Mouse (Mus musculus) kidney, embryonic 14.5 days (tissue): ENCODE data around the gene Gm11037. TPM values are rescaled to one million over a fixed set of nuclear protein-coding genes. Genes with fewer than 3 reads are reported as not detected.

Source experiments
- ATAC-seq: fragments of 200-750 bp; cut with Nextera tagmentation; 2 replicates; pipeline ENCODE4 v1.8.0; 2017; ENCODE audit warnings: moderate number of reproducible peaks, mild to moderate bottlenecking, moderate TSS enrichment, moderate library complexity; ENCODE audit not compliant: low FRiP score, low TSS enrichment
- H3K27ac ChIP-seq: fragments of 300-500 bp; sonication (generic); 2 replicates; pipeline ENCODE4 v1.5.1; 2014; ENCODE audit warnings: low read depth, mild to moderate bottlenecking, low read length, moderate library complexity, mixed read lengths
- H3K27me3 ChIP-seq: fragments of 300-500 bp; sonication (generic); 2 replicates; pipeline ENCODE4 v1.6.1; 2014; ENCODE audit warnings: mild to moderate bottlenecking, low read length; ENCODE audit not compliant: control insufficient read depth, insufficient read depth
- H3K36me3 ChIP-seq: fragments of 300-500 bp; sonication (generic); 2 replicates; pipeline ENCODE4 v1.6.1; 2014; ENCODE audit warnings: low read length, mixed read lengths; ENCODE audit not compliant: control insufficient read depth, insufficient read depth
- H3K4me1 ChIP-seq: fragments of 300-500 bp; sonication (generic); 2 replicates; pipeline ENCODE4 v1.6.1; 2014; ENCODE audit warnings: low read length, mixed read lengths; ENCODE audit not compliant: control insufficient read depth, insufficient read depth
- H3K4me2 ChIP-seq: fragments of 300-500 bp; sonication (generic); replicated peaks from 2 replicates; pipeline ENCODE4 v1.6.1; 2014; ENCODE audit warnings: low read depth, mild to moderate bottlenecking, low read length
- H3K4me3 ChIP-seq: fragments of 300-500 bp; sonication (generic); 2 replicates; pipeline ENCODE4 v1.5.1; 2014; ENCODE audit warnings: mild to moderate bottlenecking, low read length
- H3K9ac ChIP-seq: fragments of 300-500 bp; sonication (generic); 2 replicates; pipeline ENCODE4 v1.6.1; 2014; ENCODE audit warnings: low read depth, mild to moderate bottlenecking, low read length, moderate library complexity
- H3K9me3 ChIP-seq: fragments of 300-500 bp; sonication (generic); 2 replicates; pipeline ENCODE4 v1.6.1; 2016; ENCODE audit warnings: low read length; ENCODE audit not compliant: control insufficient read depth
- WGBS: fragments of 180-500 bp; shearing (Covaris S2); extraction: QIAGEN DNeasy Blood & Tissue Kit; methylation state at CpG from one replicate; pipeline ENCODE4 v1.1.7; 2014; 5-methylcytosine and 5-hydroxymethylcytosine counted together
- polyA plus RNA-seq: library from polyadenylated mRNA; unstranded; fragments of >200 nt; fragmentation: Nextera tagmentation; extraction: Ambion mirVana; gene quantifications from 2 replicates; pipeline ENCODE4 v1.2.1, GENCODE M21; 2014

The Gm11037 gene
- polyA plus RNA-seq, 1 experiment from 2014 or later, result not detected

- Histone ChIP-seq H3K27ac (no peak overlapping the region; the same call in 1 of the 2 replicates), H3K9ac (peak overlapping the region; percentile 90), H3K27me3 (0 out of 2 replicates have a peak, but pooled peaks cover 5% of the 10 kb centered on the region), H3K4me3 (peak overlapping the region; percentile 75), H3K36me3 (peaks cover 12% of the 10 kb centered on the region; the same call in 1 of the 2 replicates), H3K4me2 (peak overlapping the region; percentile 97), H3K4me1 (peaks cover 42% of the 10 kb centered on the region), H3K9me3 (no peaks in the 10 kb centered on the region)
- WGBS, result 32% methylated on average over 26 of the region's 26 CpGs
- ATAC-seq, result no peak
These were observed 45.5 kb downstream of the Gm11037 start for GRCm38 (mm10) chr2:131178828-131179245.

GRCm38 (mm10) chr2:131179246-131179886 lies 46.1 kb downstream of the Gm11037 start:
- H3K9me3 ChIP-seq, result no peaks in the 10 kb centered on the region
- under 1% methylated on average over 61 of the region's 67 CpGs for WGBS
- no peaks in the 10 kb centered on the region for H3K27me3 ChIP-seq
- peak overlapping the region; percentile 65; the same call in 1 of the 2 replicates for H3K27ac ChIP-seq
- H3K9ac ChIP-seq, result peak overlapping the region; percentile 90
- H3K36me3 ChIP-seq, result peaks cover 12% of the 10 kb centered on the region; the same call in 1 of the 2 replicates
- H3K4me3 ChIP-seq, result peak overlapping the region; percentile 75
- peak; percentile 56 for ATAC-seq
- H3K4me1 ChIP-seq, result peaks cover 42% of the 10 kb centered on the region
- H3K4me2 ChIP-seq, result peak overlapping the region; percentile 97

DNA sequence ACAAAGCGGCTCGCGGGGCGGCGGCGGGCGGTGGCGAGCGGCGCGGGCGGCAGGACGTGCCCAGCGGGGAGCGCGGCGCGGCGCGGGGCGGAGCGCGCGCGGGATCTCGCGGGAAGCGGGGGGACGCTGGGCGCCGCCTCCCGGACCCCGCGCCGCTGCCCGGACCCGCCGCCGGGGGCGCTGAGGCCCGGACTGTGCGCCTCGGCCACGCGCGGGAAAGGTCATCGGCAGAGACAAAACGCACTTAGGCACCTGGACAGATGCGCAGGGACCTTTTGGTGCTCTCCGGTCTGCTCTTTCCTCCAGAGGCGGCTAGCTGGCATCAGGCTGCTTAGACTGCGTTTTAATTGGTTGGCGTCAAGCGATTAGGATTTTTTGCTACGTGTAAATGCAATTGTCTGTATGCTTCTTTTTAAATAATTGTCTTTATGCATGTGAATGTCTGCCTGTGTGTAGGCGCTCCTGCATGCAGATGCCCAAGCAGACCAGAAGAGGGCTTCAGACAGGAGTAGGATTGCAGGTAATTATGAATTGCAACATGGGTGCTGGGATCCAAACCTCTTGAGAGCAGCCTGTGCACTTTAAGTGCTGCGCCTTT lies 46.8 kb downstream of the Gm11037 start, which contains the start of gene Cenpb:
Cenpb (minus strand) TSS at position 78 of the 598 bp plus-strand sequence.
- peak within 1 kb of the TSS; percentile 75 for H3K4me3 ChIP-seq
- H3K27ac ChIP-seq, result peak within 1 kb of the TSS; percentile 78
- ATAC-seq, result peak; percentile 87
- no peaks in the 10 kb centered on the region for H3K27me3 ChIP-seq
- WGBS, result 6% methylated on average over 24 of the region's 57 CpGs
- peaks cover 38% of the 10 kb centered on the region for H3K4me1 ChIP-seq
- H3K9ac ChIP-seq, result peak within 1 kb of the TSS; percentile 90
- H3K9me3 ChIP-seq, result no peaks in the 10 kb centered on the region
- peak within 1 kb of the TSS; percentile 97 for H3K4me2 ChIP-seq
- H3K36me3 ChIP-seq, result peaks cover 12% of the 10 kb centered on the region; the same call in 1 of the 2 replicates

Other genes starting within 250 kb of the Gm11037 start
- gene 4930402H24Rik, start 227.1 kb upstream of the Gm11037 start, polyA plus RNA-seq, result 20.6 and 35.0 TPM in 2 replicates
- gene Atrn, start 227.0 kb upstream of the Gm11037 start, polyA plus RNA-seq, result 8.2 and 11.6 TPM in 2 replicates
- gene Gfra4, start 90.4 kb upstream of the Gm11037 start, polyA plus RNA-seq, result 17.2 and 17.8 TPM in 2 replicates
- 0.89 and 1.0 TPM in 2 replicates for gene Adam33, start 69.7 kb upstream of the Gm11037 start, polyA plus RNA-seq
- gene Siglec1, start 46.7 kb upstream of the Gm11037 start, polyA plus RNA-seq, result 0.27 and 0.47 TPM in 2 replicates
- gene Hspa12b, start 6.2 kb upstream of the Gm11037 start, polyA plus RNA-seq, result 8.6 and 10.0 TPM in 2 replicates
- 99.3 and 101 TPM in 2 replicates for gene 1700037H04Rik, start 26.6 kb downstream of the Gm11037 start, polyA plus RNA-seq
- 6.9 and 8.0 TPM in 2 replicates for gene Cenpb, start 46.6 kb downstream of the Gm11037 start, polyA plus RNA-seq
- gene Cdc25b, start 53.5 kb downstream of the Gm11037 start, polyA plus RNA-seq, result 41.5 and 55.7 TPM in 2 replicates
- gene Spef1, start 53.8 kb downstream of the Gm11037 start, polyA plus RNA-seq, result 3.4 and 5.1 TPM in 2 replicates
- 22.2 and 23.7 TPM in 2 replicates for gene Ap5s1, start 73.6 kb downstream of the Gm11037 start, polyA plus RNA-seq
- 19.7 and 23.7 TPM in 2 replicates for gene Mavs, start 100.6 kb downstream of the Gm11037 start, polyA plus RNA-seq
- 45.4 and 49.3 TPM in 2 replicates for gene Pank2, start 129.0 kb downstream of the Gm11037 start, polyA plus RNA-seq
- 3.9 and 4.8 TPM in 2 replicates for gene Rnf24, start 219.4 kb downstream of the Gm11037 start, polyA plus RNA-seq